Comparison of ENCODE assay signal across 26 mouse cellular contexts in the genomic region with DNA sequence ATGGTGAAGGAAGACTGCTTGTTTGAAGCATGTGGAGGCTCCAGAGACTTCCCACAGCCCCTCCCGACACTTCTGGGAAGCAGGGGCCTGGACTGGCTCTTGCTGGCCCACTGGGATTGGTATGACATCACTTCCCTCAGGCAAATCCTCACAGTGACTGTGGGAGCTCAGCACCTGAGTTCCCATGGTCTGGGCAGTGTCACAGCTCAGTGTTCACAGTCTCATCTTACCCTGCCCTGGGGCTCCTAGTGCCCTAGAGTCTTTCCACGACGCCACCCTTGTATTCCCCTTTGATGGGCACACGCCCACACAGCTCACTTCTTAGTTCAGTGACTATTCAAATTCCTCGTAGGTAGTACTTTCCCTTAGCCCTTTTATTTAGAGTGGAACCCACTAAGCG.
"Had no signal": no experiment of that assay in that cellular context is flagged by ENCODE, and none has a peak within 500 bp of the region (broad histone marks: within the 10 kb centered on the region; RNA-seq: fewer than 3 reads in every experiment).

No protein-coding gene starts in this region.

- H3K4me3 ChIP-seq: gastrocnemius, adult 2 months; heart, embryonic 10.5 days; heart, embryonic 12.5 days; hindbrain, embryonic 10.5 days; hindbrain, embryonic 12.5 days; intestine, embryonic 15.5 days; layer of hippocampus, adult 2 months; left cerebral cortex, adult 2 months; limb, embryonic 10.5 days; limb, embryonic 12.5 days; liver, embryonic 13.5 days; liver, embryonic 15.5 days had no signal

- H3K9ac ChIP-seq: heart, embryonic 12.5 days; hindbrain, embryonic 12.5 days; hindbrain, embryonic 14.5 days; intestine, embryonic 15.5 days; limb, embryonic 12.5 days; liver, embryonic 13.5 days; liver, embryonic 15.5 days had no signal

- H3K27ac ChIP-seq: gastrocnemius, adult 2 months; heart, embryonic 10.5 days; hindbrain, embryonic 10.5 days; hindbrain, embryonic 12.5 days; hindbrain, embryonic 14.5 days; intestine, embryonic 15.5 days; layer of hippocampus, adult 2 months; left cerebral cortex, adult 2 months; limb, embryonic 10.5 days; limb, embryonic 12.5 days; liver, embryonic 13.5 days; liver, embryonic 15.5 days had no signal

- H3K4me1 ChIP-seq: heart, embryonic 10.5 days; intestine, embryonic 15.5 days; liver, embryonic 13.5 days; liver, embryonic 15.5 days had no signal

- ATAC-seq: hindbrain, embryonic 16.5 days; inflammation-experienced regulatory T-cells, adult 6 months; intestine, embryonic 15.5 days; intestine, postnatal 0 days had no signal

- H3K27me3 ChIP-seq: heart, embryonic 12.5 days; hindbrain, embryonic 12.5 days; intestine, embryonic 15.5 days; limb, embryonic 12.5 days; liver, embryonic 13.5 days; liver, embryonic 15.5 days had no signal

- H3K36me3 ChIP-seq: hindbrain, embryonic 10.5 days; intestine, embryonic 15.5 days; limb, embryonic 10.5 days; limb, embryonic 12.5 days; liver, embryonic 13.5 days; liver, embryonic 15.5 days had no signal

- DNase-seq: gastrocnemius, adult 2 months; gastrocnemius, postnatal 10 days; gastrocnemius, postnatal 25 days; heart, postnatal 10 days; heart, postnatal 4 days; kidney, adult 2 months; kidney, postnatal 10 days; kidney, postnatal 25 days; kidney, postnatal 4 days; liver; liver, embryonic 13.5 days had no signal

- H3K4me2 ChIP-seq: heart, embryonic 12.5 days; hindbrain, embryonic 12.5 days; hindbrain, embryonic 14.5 days; intestine, embryonic 15.5 days; limb, embryonic 12.5 days; liver, embryonic 11.5 days; liver, embryonic 13.5 days; liver, embryonic 15.5 days had no signal

- H3K9me3 ChIP-seq: hindbrain, embryonic 12.5 days; intestine, embryonic 15.5 days; limb, embryonic 10.5 days had no signal
